Mouse (Mus musculus) hindbrain, embryonic 12.5 days (tissue): ENCODE results near the gene Slc35e2. TPM values are rescaled to one million over a fixed set of nuclear protein-coding genes. Genes with fewer than 3 reads are reported as not detected.

Source experiments
- ATAC-seq: fragments of 200-750 bp; cut with Nextera tagmentation; 2 replicates; pipeline ENCODE4 v1.8.0; 2017; ENCODE audit warnings: moderate TSS enrichment; ENCODE audit not compliant: low FRiP score
- H3K27ac ChIP-seq: fragments of 300-500 bp; sonication (generic); 2 replicates; pipeline ENCODE4 v1.5.1; 2016; ENCODE audit warnings: mild to moderate bottlenecking
- H3K27me3 ChIP-seq: fragments of 300-500 bp; sonication (generic); 2 replicates; pipeline ENCODE4 v1.6.1; 2016; ENCODE audit warnings: mild to moderate bottlenecking
- H3K36me3 ChIP-seq: fragments of 300-500 bp; sonication (generic); 2 replicates; pipeline ENCODE4 v1.6.1; 2016; ENCODE audit warnings: mild to moderate bottlenecking
- H3K4me1 ChIP-seq: fragments of 300-500 bp; sonication (generic); 2 replicates; pipeline ENCODE4 v1.6.1; 2016
- H3K4me2 ChIP-seq: fragments of 300-500 bp; sonication (generic); replicated peaks from 2 replicates; pipeline ENCODE4 v1.6.1; 2016; ENCODE audit warnings: mild to moderate bottlenecking
- H3K4me3 ChIP-seq: fragments of 300-500 bp; sonication (generic); 2 replicates; pipeline ENCODE4 v1.5.1; 2016; ENCODE audit warnings: mild to moderate bottlenecking
- H3K9ac ChIP-seq: fragments of 300-500 bp; sonication (generic); 2 replicates; pipeline ENCODE4 v1.6.1; 2016; ENCODE audit warnings: mild to moderate bottlenecking, moderate library complexity
- H3K9me3 ChIP-seq: fragments of 300-500 bp; sonication (generic); replicated peaks from 2 replicates; pipeline ENCODE4 v1.6.1; 2016; ENCODE audit warnings: mild to moderate bottlenecking
- WGBS: fragments of 180-500 bp; shearing (Covaris S2); methylation state at CpG from one replicate; pipeline ENCODE4 v1.1.7; 2016; 5-methylcytosine and 5-hydroxymethylcytosine counted together
- polyA plus RNA-seq: library from polyadenylated mRNA; unstranded; fragments of >200 nt; fragmentation: Nextera tagmentation; extraction: Ambion mirVana; gene quantifications from 2 replicates; pipeline ENCODE4 v1.2.1, GENCODE M21; 2016

Slc35e2 gene
- polyA plus RNA-seq, 1 experiment from 2014 or later: 16.4 TPM

- Histone ChIP-seq H3K9me3 (no peaks in the 10 kb centered on the region), H3K9ac (no peak overlapping the region), H3K27me3 (peaks cover 64% of the 10 kb centered on the region), H3K4me3 (no peak overlapping the region), H3K4me1 (peaks cover 32% of the 10 kb centered on the region), H3K4me2 (no peak overlapping the region), H3K36me3 (peaks cover 55% of the 10 kb centered on the region), H3K27ac (no peak overlapping the region)
- ATAC-seq: no peak
- 64% methylated on average over 15 of the region's 15 CpGs for whole genome bisulfite sequencing
These were observed 50.5 kb downstream of the Slc35e2 start for GRCm38 (mm10) chr4:155651553-155652269.

GRCm38 (mm10) chr4:155652283-155653085, 51.3 kb downstream of the Slc35e2 start:
- peaks cover 54% of the 10 kb centered on the region for H3K36me3 ChIP-seq
- peaks cover 71% of the 10 kb centered on the region for H3K27me3 ChIP-seq
- WGBS: 20% methylated on average over 36 of the region's 36 CpGs
- peak overlapping the region; percentile 34 for H3K4me3 ChIP-seq
- peak overlapping the region; percentile 65 for H3K4me2 ChIP-seq
- H3K27ac ChIP-seq: no peak overlapping the region
- peaks cover 32% of the 10 kb centered on the region for H3K4me1 ChIP-seq
- peak overlapping the region; percentile 67 for H3K9ac ChIP-seq
- no peak for ATAC-seq
- H3K9me3 ChIP-seq: no peaks in the 10 kb centered on the region

DNA sequence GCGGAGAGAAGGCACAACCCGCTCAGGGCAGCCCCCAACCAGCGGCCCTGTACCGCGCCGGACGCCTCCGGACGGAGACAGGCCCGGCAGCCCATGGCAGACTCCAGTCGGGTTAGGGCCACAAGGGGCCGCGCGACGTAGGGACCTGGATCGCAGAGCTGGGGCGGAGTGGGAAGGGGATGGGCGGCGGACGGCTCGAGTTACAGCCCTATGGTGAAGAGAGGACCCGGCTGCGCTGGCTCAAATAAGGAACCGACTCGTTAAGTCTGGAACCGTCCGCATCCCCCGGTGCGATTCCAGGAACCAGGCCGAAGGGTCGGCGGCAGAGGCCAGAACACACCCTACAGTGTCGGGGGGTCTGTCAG, 51.9 kb downstream of the Slc35e2 start, which contains the start of gene Mmp23:
Mmp23 (minus strand) TSS at position 299 of the 365 bp plus-strand sequence.
- Histone ChIP-seq H3K36me3 (peaks cover 49% of the 10 kb centered on the region), H3K4me1 (peaks cover 32% of the 10 kb centered on the region), H3K9ac (peak within 1 kb of the TSS; percentile 67), H3K27ac (no peak within 1 kb of the TSS), H3K4me3 (peak within 1 kb of the TSS; percentile 34), H3K27me3 (peaks cover 71% of the 10 kb centered on the region), H3K9me3 (no peaks in the 10 kb centered on the region), H3K4me2 (peak within 1 kb of the TSS; percentile 65)
- 1% methylated on average over 33 of the region's 33 CpGs for WGBS
- peak; percentile 41 for ATAC-seq

- under 1% methylated on average over 31 of the region's 31 CpGs for WGBS
- Histone ChIP-seq H3K27me3 (peaks cover 71% of the 10 kb centered on the region), H3K27ac (no peak overlapping the region), H3K4me2 (peak overlapping the region; percentile 65), H3K9me3 (no peaks in the 10 kb centered on the region), H3K9ac (peak overlapping the region; percentile 67), H3K36me3 (peaks cover 49% of the 10 kb centered on the region), H3K4me3 (peak overlapping the region; percentile 34), H3K4me1 (peaks cover 32% of the 10 kb centered on the region)
- 0 out of 2 replicates have a peak, but pooled peaks have one; percentile 29 for ATAC-seq
These were observed 52.4 kb downstream of the Slc35e2 start for GRCm38 (mm10) chr4:155653451-155654182.

DNA sequence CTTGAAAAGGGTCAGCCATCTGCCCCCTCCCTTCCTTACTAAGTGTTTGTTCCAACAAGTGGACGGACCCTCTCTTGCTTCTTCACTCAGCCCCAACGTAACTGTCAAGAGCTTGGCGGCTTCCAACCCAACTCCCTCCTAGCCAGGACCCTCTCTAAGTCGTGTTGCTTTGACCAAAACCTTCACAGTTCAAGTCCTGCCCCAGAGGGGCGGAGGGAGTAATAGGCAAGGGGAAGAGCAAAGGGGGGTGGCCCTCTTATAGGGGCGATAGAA, 52.9 kb downstream of the Slc35e2 start:
- Histone ChIP-seq H3K9me3 (no peaks in the 10 kb centered on the region), H3K27ac (no peak overlapping the region), H3K4me1 (peaks cover 32% of the 10 kb centered on the region), H3K4me2 (peak overlapping the region; percentile 65), H3K27me3 (peaks cover 71% of the 10 kb centered on the region), H3K9ac (no peak overlapping the region; the same call in 1 of the 2 replicates), H3K36me3 (peaks cover 49% of the 10 kb centered on the region), H3K4me3 (peak overlapping the region; percentile 34)
- no peak for ATAC-seq
- under 1% methylated on average over 6 of the region's 6 CpGs for WGBS

DNA sequence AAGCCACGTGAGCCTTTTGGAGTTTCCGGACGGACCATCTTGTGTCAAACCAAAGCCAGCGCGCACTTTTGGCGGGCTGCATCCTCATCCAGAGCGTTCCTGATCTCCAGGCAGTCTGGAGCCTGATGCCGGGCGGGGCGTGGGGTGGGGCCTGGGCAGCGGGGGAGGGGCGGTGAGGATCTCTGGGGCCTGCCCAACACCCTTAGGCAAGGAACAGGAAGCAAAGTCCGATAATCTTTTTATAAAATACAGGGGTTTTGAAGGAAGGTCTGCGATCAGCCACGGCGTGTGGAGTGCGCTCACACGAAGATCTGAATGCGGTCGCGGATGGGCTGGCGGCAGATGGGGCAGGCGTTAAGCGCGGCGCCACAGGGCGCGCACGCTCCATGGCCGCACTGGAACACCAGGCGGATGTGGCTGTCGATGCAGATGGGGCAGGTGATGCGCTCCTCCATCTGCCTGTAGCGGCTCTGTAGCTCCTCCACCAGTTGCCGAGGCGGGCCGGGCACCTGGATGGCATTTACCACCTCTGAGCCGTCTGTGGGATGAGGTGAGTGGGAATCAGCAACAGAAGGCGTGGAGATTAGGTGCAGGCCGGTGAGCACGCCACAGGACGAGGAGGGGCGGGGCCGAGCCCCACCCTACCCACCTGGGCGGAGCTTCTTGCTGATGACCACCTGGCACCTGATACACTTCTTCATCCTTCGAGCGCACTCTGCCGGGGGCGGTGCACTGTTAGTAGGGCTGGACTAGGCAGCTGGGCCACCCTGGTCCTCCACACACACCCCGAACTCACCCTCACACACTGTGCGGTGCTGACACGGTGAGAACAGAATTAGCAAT, 53.5 kb downstream of the Slc35e2 start:
- peaks cover 45% of the 10 kb centered on the region for H3K36me3 ChIP-seq

DNA sequence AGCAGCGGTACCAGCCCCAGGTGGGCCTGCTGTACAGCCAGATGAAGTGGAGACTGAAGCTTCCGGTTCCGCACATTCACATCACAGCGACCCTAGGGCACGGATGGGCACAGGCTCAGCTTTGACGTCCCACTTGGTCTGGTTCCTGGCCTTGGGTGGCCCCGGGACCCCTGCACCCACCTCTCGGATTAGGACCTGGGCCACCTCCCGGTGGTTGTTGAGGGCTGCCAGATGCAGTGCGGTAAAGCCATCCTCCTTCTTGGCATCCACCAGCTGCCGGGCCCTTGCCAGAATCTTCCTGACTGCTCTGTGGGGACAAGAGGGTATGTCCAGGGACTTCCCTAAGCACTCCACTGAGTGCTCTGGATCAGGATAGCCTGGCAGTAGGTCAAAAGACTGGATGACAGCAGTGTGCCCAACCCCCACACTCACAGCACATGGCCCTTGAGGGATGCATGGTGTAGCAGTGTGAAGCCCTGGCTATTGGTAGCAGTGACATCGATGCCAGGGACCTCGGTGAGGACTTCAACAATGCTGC, 55.1 kb downstream of the Slc35e2 start:
- Histone ChIP-seq H3K4me3 (no peak overlapping the region), H3K9ac (no peak overlapping the region), H3K36me3 (peaks cover 37% of the 10 kb centered on the region), H3K9me3 (no peaks in the 10 kb centered on the region), H3K27ac (no peak overlapping the region), H3K4me2 (no peak overlapping the region), H3K27me3 (peaks cover 61% of the 10 kb centered on the region), H3K4me1 (peaks cover 32% of the 10 kb centered on the region)
- 89% methylated on average over 13 of the region's 13 CpGs for WGBS
- no peak for ATAC-seq

More for the DNA sequence above, 53.5 kb downstream of the Slc35e2 start:
- WGBS: 2% methylated on average over 52 of the region's 52 CpGs
- ATAC-seq: peak; percentile 55
- peak overlapping the region; percentile 34 for H3K4me3 ChIP-seq
- no peaks in the 10 kb centered on the region for H3K9me3 ChIP-seq
- peaks cover 32% of the 10 kb centered on the region for H3K4me1 ChIP-seq
- H3K27ac ChIP-seq: no peak overlapping the region
- H3K9ac ChIP-seq: peak overlapping the region; percentile 56
- peak overlapping the region; percentile 65 for H3K4me2 ChIP-seq
- H3K27me3 ChIP-seq: peaks cover 71% of the 10 kb centered on the region

- H3K9ac ChIP-seq: no peak overlapping the region
- WGBS: 93% methylated on average over 10 of the region's 10 CpGs
- ATAC-seq: no peak
- no peak overlapping the region for H3K4me2 ChIP-seq
- H3K27ac ChIP-seq: no peak overlapping the region
- no peak overlapping the region for H3K4me3 ChIP-seq
- H3K27me3 ChIP-seq: peaks cover 34% of the 10 kb centered on the region
- peaks cover 14% of the 10 kb centered on the region for H3K4me1 ChIP-seq
- H3K9me3 ChIP-seq: no peaks in the 10 kb centered on the region
- peaks cover 36% of the 10 kb centered on the region for H3K36me3 ChIP-seq
These were observed 57.7 kb downstream of the Slc35e2 start for GRCm38 (mm10) chr4:155658961-155659360.

DNA sequence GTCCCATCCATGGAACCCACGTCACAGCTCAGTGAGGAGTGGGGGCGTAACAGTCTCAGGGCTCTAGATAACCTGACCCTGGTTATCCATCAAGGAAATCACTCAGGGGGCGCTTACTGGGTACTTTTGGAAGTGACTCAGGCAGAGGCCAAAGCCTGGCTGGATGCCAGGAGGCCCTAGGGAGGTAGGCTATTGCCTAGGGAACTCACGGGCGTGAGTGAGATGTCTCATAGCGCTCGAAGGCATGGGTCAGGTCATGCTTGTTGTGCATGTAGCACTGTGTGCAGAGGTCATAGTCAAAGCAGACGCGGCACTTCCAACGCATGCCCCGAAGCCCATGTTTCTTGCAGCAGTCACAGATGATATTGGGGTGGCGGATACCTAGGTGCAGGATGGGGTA, 59.4 kb downstream of the Slc35e2 start:
- Histone ChIP-seq H3K9me3 (no peaks in the 10 kb centered on the region), H3K27me3 (peaks cover 17% of the 10 kb centered on the region), H3K4me2 (no peak overlapping the region), H3K9ac (no peak overlapping the region), H3K27ac (no peak overlapping the region), H3K4me1 (no peaks in the 10 kb centered on the region), H3K4me3 (no peak overlapping the region), H3K36me3 (peaks cover 42% of the 10 kb centered on the region)
- WGBS: 85% methylated on average over 12 of the region's 12 CpGs
- ATAC-seq: no peak

DNA sequence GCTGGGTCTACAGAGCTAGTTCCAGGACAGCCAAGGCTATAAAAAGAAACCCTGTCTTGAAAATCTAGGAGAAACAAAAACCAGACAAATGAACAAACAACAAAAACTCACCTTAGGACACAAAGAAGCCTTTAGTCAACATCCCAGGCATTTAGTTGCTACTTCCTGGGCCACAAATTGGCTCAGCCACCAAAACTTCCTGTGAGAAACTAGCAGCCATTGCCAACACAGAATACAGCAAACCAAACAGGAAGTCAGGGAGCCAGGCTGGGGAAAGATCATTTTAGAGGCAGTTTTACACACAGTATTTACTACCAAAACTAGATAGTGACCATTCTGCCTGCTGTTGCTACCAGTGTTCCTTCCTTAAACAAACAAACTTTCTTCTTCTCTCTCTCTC, 65.7 kb downstream of the Slc35e2 start:
- no peak for ATAC-seq
- H3K4me1 ChIP-seq: peaks cover 11% of the 10 kb centered on the region
- no peaks in the 10 kb centered on the region for H3K9me3 ChIP-seq
- no peak overlapping the region for H3K4me2 ChIP-seq
- no peak overlapping the region for H3K9ac ChIP-seq
- H3K36me3 ChIP-seq: peaks cover 9% of the 10 kb centered on the region; the same call in 1 of the 2 replicates
- H3K27me3 ChIP-seq: no peaks in the 10 kb centered on the region
- H3K4me3 ChIP-seq: no peak overlapping the region
- H3K27ac ChIP-seq: no peak overlapping the region
